Mouse (Mus musculus) ES-E14 (cell line): ENCODE measurements at regions not wholly inside any gene's neighbourhood (a gene's known extent, or its start where the extent isn't known, plus 50 kb on each side); places are given as distances from the start of the nearest gene placed in this dataset.

ENCODE experiments used
- CHD2 ChIP-seq: IDR thresholded peaks from 2 replicates; pipeline ENCODE4 v1.6.1; 2014; ENCODE audit warnings: mild to moderate bottlenecking, low read depth, low read length, inconsistent platforms
- MAFK ChIP-seq: IDR thresholded peaks from 2 replicates; pipeline ENCODE4 v1.6.1; 2014; ENCODE audit warnings: mild to moderate bottlenecking, low read depth, low read length, inconsistent platforms; ENCODE audit not compliant: insufficient read depth
- ZNF384 ChIP-seq: IDR thresholded peaks from 2 replicates; pipeline ENCODE4 v1.6.1; 2012; ENCODE audit warnings: low read depth, low read length, inconsistent platforms

DNA sequence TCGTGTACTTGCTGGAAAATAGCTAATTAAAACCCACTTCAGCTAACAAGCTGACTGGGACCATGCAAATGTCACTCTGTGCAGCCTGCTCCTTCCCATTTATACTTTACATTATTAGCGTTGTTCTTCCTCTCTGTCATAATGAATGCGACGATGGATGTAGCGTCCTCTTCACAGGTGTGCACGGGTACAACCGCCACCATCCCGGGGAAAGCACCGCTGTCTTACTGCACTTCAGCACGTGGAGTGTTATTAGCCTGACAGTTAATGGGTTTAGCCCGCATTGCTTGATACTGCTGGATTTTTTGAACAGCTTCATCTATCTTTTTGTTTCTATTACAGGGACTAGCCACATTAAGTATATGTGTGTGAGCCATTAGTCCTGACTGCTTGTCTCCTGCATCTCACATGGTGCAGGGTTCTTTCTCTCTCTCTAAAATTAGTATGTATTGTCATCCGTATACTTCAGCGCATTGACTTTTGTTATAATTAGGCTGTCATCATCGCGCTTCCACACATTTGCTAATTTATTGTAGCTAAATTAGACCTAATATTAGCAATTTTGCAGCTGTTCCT lies 383.0 kb downstream of the Rnf144b start:
- TF ChIP-seq ZNF384 (no peak), MAFK (no peak), CHD2 (no peak)
